Mouse (Mus musculus): ENCODE results near the gene Gm4559. TPM values are rescaled to one million over a fixed set of nuclear protein-coding genes. Genes with fewer than 3 reads are reported as not detected.
"Not testable (repeated sequence)": the region's sequence is repeated elsewhere in the genome, so short reads cannot be mapped to it uniquely, and the experiment has no call there.

Gene Gm4559
- polyA plus RNA-seq (2012; rRNA removed) = not detected in 2 replicates

DNA sequence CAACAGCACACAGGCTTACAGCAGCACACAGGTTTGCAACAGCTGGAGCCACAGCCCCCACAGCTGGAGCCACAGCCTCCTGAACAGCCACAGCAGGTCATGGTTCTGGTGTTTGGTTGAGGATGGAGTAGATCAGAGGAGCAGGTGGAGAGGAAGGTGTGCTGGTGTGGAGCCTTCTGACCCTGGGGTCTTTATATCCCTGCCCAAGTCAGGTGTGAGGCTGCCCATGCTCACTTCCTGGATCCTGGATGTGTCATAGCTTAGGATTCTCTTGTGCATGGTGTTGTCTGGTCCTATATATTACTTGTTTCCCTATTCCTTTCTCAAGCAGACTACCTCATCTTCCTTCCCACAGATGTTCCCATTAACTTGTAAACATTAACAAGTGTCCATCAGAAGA, at the start of gene Gm4559:
Gm4559 (minus strand) TSS at position 101 of the 400 bp plus-strand sequence.
- H3K4me3 ChIP-seq (ENCODE audit: low read depth, low read length); H3K36me3 ChIP-seq (ENCODE audit: control insufficient read depth, insufficient read depth, low read length); H3K4me1 ChIP-seq (ENCODE audit: control insufficient read depth, insufficient read depth, insufficient read length, low read length); H3K27ac ChIP-seq (ENCODE audit: insufficient read depth, low read depth, low read length); H3K27me3 ChIP-seq (ENCODE audit: control insufficient read depth, insufficient read depth, low read length): not testable (repeated sequence)

DNA sequence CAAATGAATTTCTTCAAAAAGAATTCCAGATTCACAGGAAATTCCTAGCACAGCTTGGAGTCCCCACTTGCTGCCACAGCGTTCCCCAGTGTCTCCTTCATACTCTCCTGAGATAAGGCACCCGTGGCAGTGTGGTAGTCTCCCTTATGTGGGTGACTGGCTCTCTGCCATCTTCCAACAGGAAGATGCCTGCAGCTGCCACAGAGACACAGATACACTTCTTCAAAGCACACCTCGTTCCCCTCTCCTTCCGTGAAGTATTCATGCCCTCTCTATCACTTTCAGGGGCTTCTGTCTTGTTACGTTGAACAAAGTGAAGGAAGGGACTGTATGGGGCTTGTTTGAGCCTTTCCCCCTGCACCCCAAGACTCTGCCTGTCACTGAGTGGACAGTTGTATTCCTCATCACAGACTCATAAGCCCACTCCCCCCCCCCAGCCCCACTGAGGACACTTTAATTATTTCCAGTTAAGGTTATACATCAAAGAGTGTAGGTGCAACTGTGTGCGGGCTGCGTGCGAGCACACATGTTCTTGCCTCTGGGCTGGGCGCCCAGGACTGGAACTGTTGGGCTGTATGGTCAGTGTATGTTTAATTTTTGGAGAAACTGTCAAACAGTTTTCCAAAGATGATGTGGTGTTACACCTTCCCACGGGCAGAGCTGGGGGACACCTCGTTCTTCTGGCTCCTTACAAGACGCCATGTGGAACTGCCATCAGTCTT, 49.4 kb upstream of the Gm4559 start:
- H3K4me3 ChIP-seq (ENCODE audit: low read depth, low read length) = no peak overlapping the region
- H3K27me3 ChIP-seq (ENCODE audit: control insufficient read depth, insufficient read depth, low read length) = no peaks in the 10 kb centered on the region
- TF ChIP-seq POLR2A (IDR thresholded peaks at IDR 0.05; ENCODE audit: low read depth, low read length) (no peak), CTCF (IDR thresholded peaks at IDR 0.05; ENCODE audit: extremely low read depth, insufficient read length, insufficient replicate concordance, low read depth, low read length) (no peak)
- whole genome bisulfite sequencing = 74% methylated on average over 12 of the region's 12 CpGs
- no peaks in the 10 kb centered on the region for H3K36me3 ChIP-seq (ENCODE audit: control insufficient read depth, insufficient read depth, low read length)
- no peaks in the 10 kb centered on the region for H3K4me1 ChIP-seq (ENCODE audit: control insufficient read depth, insufficient read depth, insufficient read length, low read length)
- no peak overlapping the region for H3K27ac ChIP-seq (ENCODE audit: insufficient read depth, low read depth, low read length)

DNA sequence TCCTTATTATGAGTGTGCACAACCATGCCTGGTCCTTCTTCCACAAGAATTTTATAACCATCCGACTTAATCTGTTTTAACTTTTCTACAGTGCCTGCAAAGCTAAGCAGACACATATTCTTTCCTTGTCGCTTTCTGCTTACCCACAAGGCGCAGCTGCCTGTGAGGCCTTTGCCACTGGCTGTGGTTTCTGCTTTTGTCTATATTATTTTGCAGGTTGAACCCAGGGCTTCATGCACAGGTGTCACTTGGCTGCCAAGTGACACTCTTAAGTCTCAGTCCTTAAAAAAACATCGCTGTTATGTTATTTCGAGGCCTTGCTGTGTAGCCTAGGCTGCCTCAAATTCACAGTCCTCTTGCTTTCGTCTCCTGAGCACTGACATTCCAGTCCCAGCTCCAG, 48.5 kb upstream of the Gm4559 start:
- H3K4me1 ChIP-seq (ENCODE audit: control insufficient read depth, insufficient read depth, insufficient read length, low read length) = no peaks in the 10 kb centered on the region
- no peaks in the 10 kb centered on the region for H3K36me3 ChIP-seq (ENCODE audit: control insufficient read depth, insufficient read depth, low read length)
- WGBS = 87% methylated on average over 6 of the region's 6 CpGs
- H3K27ac ChIP-seq (ENCODE audit: insufficient read depth, low read depth, low read length) = no peak overlapping the region
- H3K27me3 ChIP-seq (ENCODE audit: control insufficient read depth, insufficient read depth, low read length) = no peaks in the 10 kb centered on the region
- H3K4me3 ChIP-seq (ENCODE audit: low read depth, low read length) = no peak overlapping the region
- TF ChIP-seq POLR2A (IDR thresholded peaks at IDR 0.05; ENCODE audit: low read depth, low read length) (no peak), CTCF (IDR thresholded peaks at IDR 0.05; ENCODE audit: extremely low read depth, insufficient read length, insufficient replicate concordance, low read depth, low read length) (no peak)

DNA sequence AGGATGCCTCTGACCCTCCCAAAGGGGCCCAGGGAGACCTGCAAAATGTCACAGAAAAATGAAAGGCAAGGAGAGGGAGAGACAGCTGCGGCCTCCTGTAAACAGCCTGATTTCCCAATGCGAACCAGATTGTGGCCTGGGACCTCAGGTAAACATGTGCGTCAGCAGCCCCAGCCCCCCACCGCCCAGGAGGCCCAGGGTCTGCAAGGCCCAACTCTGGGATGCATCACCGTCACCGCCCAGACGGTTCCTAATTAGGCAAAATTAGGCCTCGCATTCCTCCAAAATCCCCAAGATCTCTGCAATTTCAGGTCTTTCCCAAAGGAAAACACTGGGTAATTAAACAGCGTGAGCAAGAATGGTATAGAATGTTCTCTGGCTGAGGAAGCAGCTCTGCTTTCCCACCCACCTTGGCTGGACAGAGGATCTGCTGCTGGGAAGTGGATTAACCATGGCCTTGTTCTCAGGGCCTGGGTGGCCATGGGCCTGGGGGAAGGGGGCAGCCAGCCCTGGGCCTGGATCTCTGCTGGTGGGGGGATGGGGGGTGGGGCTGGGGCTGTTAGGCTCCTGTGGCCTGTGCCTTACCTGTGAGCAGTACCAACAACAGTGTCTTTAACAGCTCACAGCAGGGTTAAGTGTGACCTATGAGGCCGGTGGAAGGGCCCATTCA, 47.6 kb upstream of the Gm4559 start:
- H3K27ac ChIP-seq (ENCODE audit: insufficient read depth, low read depth, low read length); H3K4me1 ChIP-seq (ENCODE audit: control insufficient read depth, insufficient read depth, insufficient read length, low read length); H3K4me3 ChIP-seq (ENCODE audit: low read depth, low read length); H3K27me3 ChIP-seq (ENCODE audit: control insufficient read depth, insufficient read depth, low read length); H3K36me3 ChIP-seq (ENCODE audit: control insufficient read depth, insufficient read depth, low read length): not testable (repeated sequence)
- 90% methylated on average over 6 of the region's 10 CpGs for WGBS

DNA sequence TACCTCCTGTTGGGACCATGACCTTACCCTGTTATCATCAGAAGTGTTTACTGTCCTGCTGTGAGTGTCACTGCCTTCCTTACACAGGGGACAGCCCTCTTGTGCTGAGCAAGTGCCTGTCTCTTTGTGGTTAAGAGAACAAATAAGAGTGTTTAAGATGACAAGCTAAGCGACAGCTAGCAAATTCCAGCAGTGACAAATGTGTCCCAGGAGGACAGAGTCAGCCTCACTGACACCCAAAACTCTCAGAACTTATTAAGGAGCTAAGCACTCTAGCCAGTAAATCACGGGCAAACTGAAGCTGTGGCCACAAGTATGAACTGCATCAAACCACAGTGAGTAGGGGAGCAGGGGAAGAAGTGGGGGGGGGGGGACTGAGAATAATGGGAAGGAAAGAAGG, 46.7 kb upstream of the Gm4559 start:
- Histone ChIP-seq H3K36me3 (ENCODE audit: control insufficient read depth, insufficient read depth, low read length) (no peaks in the 10 kb centered on the region), H3K27me3 (ENCODE audit: control insufficient read depth, insufficient read depth, low read length) (no peaks in the 10 kb centered on the region), H3K4me1 (ENCODE audit: control insufficient read depth, insufficient read depth, insufficient read length, low read length) (no peaks in the 10 kb centered on the region), H3K4me3 (ENCODE audit: low read depth, low read length) (no peak overlapping the region), H3K27ac (ENCODE audit: insufficient read depth, low read depth, low read length) (no peak overlapping the region)
- TF ChIP-seq CTCF (IDR thresholded peaks at IDR 0.05; ENCODE audit: extremely low read depth, insufficient read length, insufficient replicate concordance, low read depth, low read length) = no peak
- TF ChIP-seq POLR2A (IDR thresholded peaks at IDR 0.05; ENCODE audit: low read depth, low read length) = no peak
- WGBS = 49% methylated on average over 2 of the region's 2 CpGs

DNA sequence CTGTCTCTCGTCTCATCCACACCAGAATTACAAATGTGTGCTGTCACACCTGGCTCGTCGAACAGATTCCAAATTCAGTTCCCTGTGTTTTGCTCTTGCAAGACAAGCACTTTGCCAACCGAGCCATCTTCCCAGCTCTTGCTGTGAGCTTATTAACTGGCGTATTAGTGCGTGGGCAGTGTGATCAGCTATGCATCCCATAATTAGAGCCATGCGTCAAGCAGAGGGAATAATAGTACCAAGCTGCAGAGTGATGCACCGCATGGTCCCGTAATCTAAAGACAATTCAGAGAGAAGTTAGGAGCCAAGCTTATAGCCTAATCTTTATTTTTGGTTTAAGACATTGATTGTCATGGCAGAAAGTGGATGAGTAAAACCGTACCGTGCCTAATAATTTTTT, 45.0 kb upstream of the Gm4559 start:
- WGBS = 87% methylated on average over 11 of the region's 11 CpGs
- TF ChIP-seq CTCF (IDR thresholded peaks at IDR 0.05; ENCODE audit: extremely low read depth, insufficient read length, insufficient replicate concordance, low read depth, low read length) = no peak
- no peak for TF ChIP-seq POLR2A (IDR thresholded peaks at IDR 0.05; ENCODE audit: low read depth, low read length)
- no peak overlapping the region for H3K4me3 ChIP-seq (ENCODE audit: low read depth, low read length)
- H3K27ac ChIP-seq (ENCODE audit: insufficient read depth, low read depth, low read length) = no peak overlapping the region
- H3K36me3 ChIP-seq (ENCODE audit: control insufficient read depth, insufficient read depth, low read length) = no peaks in the 10 kb centered on the region
- no peaks in the 10 kb centered on the region for H3K4me1 ChIP-seq (ENCODE audit: control insufficient read depth, insufficient read depth, insufficient read length, low read length)
- no peaks in the 10 kb centered on the region for H3K27me3 ChIP-seq (ENCODE audit: control insufficient read depth, insufficient read depth, low read length)

DNA sequence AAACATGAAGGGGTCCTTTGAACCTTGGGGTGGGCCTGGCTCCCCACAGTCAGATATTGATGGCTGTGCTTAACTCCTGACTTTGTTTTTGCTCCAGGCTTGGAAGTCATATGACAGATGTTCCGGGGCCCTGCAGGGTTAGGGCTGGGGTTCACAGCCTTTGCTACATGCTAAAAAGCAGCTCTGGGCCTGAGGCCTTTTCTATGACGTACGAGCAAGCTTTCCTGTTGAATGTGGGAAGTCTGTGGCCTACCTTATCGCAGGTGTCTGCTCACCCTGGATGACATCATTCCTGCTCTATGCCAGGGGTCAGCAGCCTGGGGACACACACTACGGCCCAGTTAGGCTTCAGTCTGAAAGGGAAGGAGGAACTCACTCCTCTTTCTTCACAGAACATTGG, 43.1 kb upstream of the Gm4559 start:
- Histone ChIP-seq H3K4me1 (ENCODE audit: control insufficient read depth, insufficient read depth, insufficient read length, low read length) (no peaks in the 10 kb centered on the region), H3K4me3 (ENCODE audit: low read depth, low read length) (no peak overlapping the region), H3K27ac (ENCODE audit: insufficient read depth, low read depth, low read length) (no peak overlapping the region), H3K36me3 (ENCODE audit: control insufficient read depth, insufficient read depth, low read length) (no peaks in the 10 kb centered on the region), H3K27me3 (ENCODE audit: control insufficient read depth, insufficient read depth, low read length) (no peaks in the 10 kb centered on the region)
- TF ChIP-seq CTCF (IDR thresholded peaks at IDR 0.05; ENCODE audit: extremely low read depth, insufficient read length, insufficient replicate concordance, low read depth, low read length) (no peak), POLR2A (IDR thresholded peaks at IDR 0.05; ENCODE audit: low read depth, low read length) (no peak)
- WGBS = 77% methylated on average over 5 of the region's 5 CpGs

Measured in small intestine, adult 2 months (tissue).